Mouse (Mus musculus) embryonic fibroblast, embryonic 13.5 days (primary cell): ENCODE measurements around the gene Oscp1.

ENCODE experiments used
- CTCF ChIP-seq: IDR thresholded peaks from 2 replicates; pipeline ENCODE4 v1.5.1; 2011; ENCODE audit warnings: mild to moderate bottlenecking, control low read depth, low read length, moderate library complexity, borderline replicate concordance; ENCODE audit not compliant: insufficient read depth
- POLR2A ChIP-seq: IDR thresholded peaks from 2 replicates; pipeline ENCODE4 v1.6.1; 2011; ENCODE audit warnings: low read depth, mild to moderate bottlenecking, control low read depth, low read length, moderate library complexity

GRCm38 (mm10) chr4:126104261-126105075 lies 46.1 kb downstream of the Oscp1 start:
- no peak for TF ChIP-seq CTCF
- 0 out of 2 replicates have a peak, but pooled peaks have one; percentile 7 for TF ChIP-seq POLR2A
